Mouse (Mus musculus): ENCODE measurements around the gene Gm37419.

DNA sequence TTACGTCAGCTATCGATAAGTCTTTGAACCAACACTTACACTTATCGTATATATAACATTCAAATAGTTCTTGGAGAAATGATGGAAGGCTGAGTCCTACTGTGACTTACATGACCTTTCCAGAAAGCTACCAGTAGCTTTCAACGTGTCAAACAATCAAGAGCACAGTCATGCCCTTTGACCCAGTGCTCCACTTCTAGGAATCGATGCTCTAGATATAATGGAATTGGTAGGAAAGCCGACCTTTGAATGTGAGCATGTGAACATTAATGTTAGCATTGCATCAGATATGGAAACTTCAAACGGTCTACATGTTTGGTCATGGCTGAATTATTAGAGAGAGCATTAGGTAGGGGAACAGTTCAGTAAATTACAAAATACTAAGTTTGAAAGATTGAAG is 8.1 kb downstream of the Gm37419 start:
- TF ChIP-seq CTCF (IDR thresholded peaks at IDR 0.05; ENCODE audit: low read depth) (no peak), EP300 (optimal IDR thresholded peaks at IDR 0.05) (no peak)
